Mouse (Mus musculus) liver, embryonic 16.5 days (tissue): ENCODE measurements around the gene Pla2g6. TPM values are rescaled to one million over a fixed set of nuclear protein-coding genes. Genes with fewer than 3 reads are reported as not detected.

Experiments
- ATAC-seq: fragments of 200-750 bp; cut with Nextera tagmentation; 2 replicates; pipeline ENCODE4 v1.8.0; 2017; ENCODE audit warnings: low read depth, mild to moderate bottlenecking, moderate number of reproducible peaks, moderate library complexity
- H3K27ac ChIP-seq: fragments of 300-500 bp; sonication (generic); 2 replicates; pipeline ENCODE4 v1.5.1; 2014; ENCODE audit warnings: mild to moderate bottlenecking, low read length
- H3K27me3 ChIP-seq: fragments of 300-500 bp; sonication (generic); 2 replicates; pipeline ENCODE4 v1.6.1; 2014; ENCODE audit warnings: low read depth, low read length, mixed read lengths; ENCODE audit not compliant: control insufficient read depth, insufficient read depth
- H3K36me3 ChIP-seq: fragments of 300-500 bp; sonication (generic); 2 replicates; pipeline ENCODE4 v1.6.1; 2014; ENCODE audit warnings: mild to moderate bottlenecking; ENCODE audit not compliant: control insufficient read depth, insufficient read depth
- H3K4me1 ChIP-seq: fragments of 300-500 bp; sonication (generic); 2 replicates; pipeline ENCODE4 v1.6.1; 2014; ENCODE audit warnings: low read depth, low read length, mixed read lengths; ENCODE audit not compliant: control insufficient read depth
- H3K4me2 ChIP-seq: fragments of 300-500 bp; sonication (generic); 2 replicates; pipeline ENCODE4 v1.6.1; 2014; ENCODE audit warnings: low read depth, low read length, mixed read lengths
- H3K4me3 ChIP-seq: fragments of 300-500 bp; sonication (generic); 2 replicates; pipeline ENCODE4 v1.5.1; 2014; ENCODE audit warnings: low read depth, mild to moderate bottlenecking, low read length
- H3K9ac ChIP-seq: fragments of 300-500 bp; sonication (generic); 2 replicates; pipeline ENCODE4 v1.6.1; 2014; ENCODE audit warnings: low read depth, low read length
- H3K9me3 ChIP-seq: fragments of 300-500 bp; sonication (generic); replicated peaks from 2 replicates; pipeline ENCODE4 v1.6.1; 2016; ENCODE audit warnings: low read length; ENCODE audit not compliant: control insufficient read depth
- WGBS: fragments of 180-500 bp; shearing (Covaris S2); extraction: QIAGEN DNeasy Blood & Tissue Kit; methylation state at CpG from one replicate; pipeline ENCODE4 v1.1.7; 2014; ENCODE audit not compliant: insufficient replicate concordance; 5-methylcytosine and 5-hydroxymethylcytosine counted together
- polyA plus RNA-seq: library from polyadenylated mRNA; unstranded; fragments of >200 nt; fragmentation: Nextera tagmentation; extraction: Ambion mirVana; gene quantifications from 2 replicates; pipeline ENCODE4 v1.2.1, GENCODE M21; 2015

Gene Pla2g6
- polyA plus RNA-seq, 1 experiment from 2014 or later: 19.5 TPM

DNA sequence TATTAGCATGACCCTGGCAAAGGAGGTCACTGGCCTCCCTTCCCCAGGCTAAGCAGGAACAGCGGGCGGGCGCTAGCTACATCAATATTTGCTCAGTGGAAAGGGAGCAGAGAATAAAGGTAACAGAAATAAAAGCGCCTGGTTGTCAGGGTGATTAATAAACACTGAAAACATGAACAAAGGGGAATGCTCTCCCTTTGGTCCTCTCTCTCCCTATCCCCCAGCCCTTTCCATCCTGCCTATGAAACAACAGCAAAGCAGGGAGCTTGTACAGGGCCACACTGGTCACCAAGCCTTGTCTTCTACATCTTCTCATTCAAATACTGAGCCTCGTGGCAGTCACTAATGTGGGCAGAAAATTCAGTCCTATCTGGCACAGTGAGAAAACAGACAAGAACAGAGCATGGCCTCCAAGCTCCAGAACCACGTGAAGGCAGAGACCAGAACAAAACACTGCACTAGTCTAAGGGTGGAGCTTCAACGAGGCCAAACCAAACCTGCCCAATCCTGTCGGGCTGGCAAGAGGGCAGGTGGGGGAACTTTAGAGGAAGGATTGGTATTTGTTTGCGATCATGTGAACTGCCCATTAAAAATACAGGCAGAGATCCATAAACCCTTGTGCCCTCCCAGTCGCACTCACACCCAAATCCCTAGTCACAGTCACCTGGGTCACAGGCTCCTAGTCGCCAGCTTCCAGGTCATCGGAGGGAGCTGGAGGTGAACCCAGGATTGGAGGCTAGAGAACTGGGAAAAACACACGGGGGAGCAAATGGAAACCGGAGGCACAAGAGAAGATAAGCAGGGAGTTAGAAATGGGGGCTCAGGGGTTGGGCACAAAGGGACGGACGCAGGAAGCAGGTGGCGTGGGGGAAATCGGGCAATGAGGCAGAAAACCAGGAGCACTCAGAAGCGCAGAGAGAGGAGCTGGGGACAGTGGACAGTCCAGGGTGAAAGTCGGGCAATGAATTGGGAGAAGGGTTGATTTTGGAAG, 924 bp downstream of the Pla2g6 start:
- H3K4me2 ChIP-seq: peak overlapping the region; percentile 93
- no peaks in the 10 kb centered on the region for H3K27me3 ChIP-seq
- peak overlapping the region; percentile 79 for H3K4me3 ChIP-seq
- peaks cover 49% of the 10 kb centered on the region for H3K4me1 ChIP-seq
- H3K27ac ChIP-seq: peak overlapping the region; percentile 92
- H3K9me3 ChIP-seq: no peaks in the 10 kb centered on the region
- ATAC-seq: 0 out of 2 replicates have a peak, but pooled peaks have one; percentile 0
- 11% methylated on average over 20 of the region's 20 CpGs for WGBS
- H3K9ac ChIP-seq: peak overlapping the region; percentile 86
- H3K36me3 ChIP-seq: no peaks in the 10 kb centered on the region

DNA sequence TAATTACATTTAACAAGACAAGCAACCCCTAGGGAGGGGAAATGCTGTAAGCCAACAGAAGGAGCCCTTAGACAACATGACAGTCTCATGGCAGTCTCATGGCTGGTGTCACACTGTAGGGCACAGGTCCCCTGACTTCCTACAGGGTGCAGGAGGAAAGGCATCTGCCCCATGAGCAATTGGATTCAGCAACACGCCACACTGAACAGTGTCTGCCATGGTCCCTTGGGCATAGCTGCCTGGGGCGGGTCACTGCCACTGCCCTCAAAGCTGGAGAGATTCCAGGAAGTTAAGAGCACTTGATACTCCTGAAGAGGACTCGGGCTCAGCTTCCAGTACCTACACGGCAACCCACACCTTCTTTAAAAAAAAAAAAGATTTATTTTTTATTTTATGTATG, 1.9 kb downstream of the Pla2g6 start:
- no peaks in the 10 kb centered on the region for H3K27me3 ChIP-seq
- H3K27ac ChIP-seq: peak overlapping the region; percentile 92
- 50% methylated on average over 4 of the region's 4 CpGs for WGBS
- H3K9me3 ChIP-seq: no peaks in the 10 kb centered on the region
- no peak overlapping the region for H3K9ac ChIP-seq
- no peaks in the 10 kb centered on the region for H3K36me3 ChIP-seq
- peaks cover 58% of the 10 kb centered on the region for H3K4me1 ChIP-seq
- H3K4me2 ChIP-seq: peak overlapping the region; percentile 93; the same call in 1 of the 2 replicates
- no peak for ATAC-seq
- H3K4me3 ChIP-seq: no peak overlapping the region

DNA sequence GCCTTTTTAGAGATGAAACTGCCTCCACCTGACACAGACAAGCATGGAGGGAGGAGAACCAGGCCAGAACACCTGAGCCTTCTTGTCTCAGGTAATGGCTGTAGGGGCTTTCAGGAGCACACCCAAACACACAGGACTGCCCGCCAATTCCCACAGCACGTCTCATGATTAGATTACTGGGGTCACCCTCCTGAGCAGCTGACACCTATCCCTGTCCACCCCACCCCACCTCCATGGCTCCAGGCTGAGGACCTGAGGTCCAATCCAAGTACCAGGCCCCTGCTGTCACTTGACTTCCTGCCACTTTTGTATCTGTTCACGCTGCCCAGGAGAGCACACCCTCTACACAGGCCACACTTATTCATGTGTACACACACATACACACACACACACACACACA, 2.4 kb downstream of the Pla2g6 start:
- no peak overlapping the region for H3K9ac ChIP-seq
- 50% methylated on average over 3 of the region's 3 CpGs for WGBS
- no peaks in the 10 kb centered on the region for H3K36me3 ChIP-seq
- H3K27me3 ChIP-seq: no peaks in the 10 kb centered on the region
- H3K27ac ChIP-seq: no peak overlapping the region
- H3K4me3 ChIP-seq: no peak overlapping the region
- no peak for ATAC-seq
- H3K4me1 ChIP-seq: peaks cover 60% of the 10 kb centered on the region
- H3K4me2 ChIP-seq: no peak overlapping the region
- H3K9me3 ChIP-seq: no peaks in the 10 kb centered on the region

DNA sequence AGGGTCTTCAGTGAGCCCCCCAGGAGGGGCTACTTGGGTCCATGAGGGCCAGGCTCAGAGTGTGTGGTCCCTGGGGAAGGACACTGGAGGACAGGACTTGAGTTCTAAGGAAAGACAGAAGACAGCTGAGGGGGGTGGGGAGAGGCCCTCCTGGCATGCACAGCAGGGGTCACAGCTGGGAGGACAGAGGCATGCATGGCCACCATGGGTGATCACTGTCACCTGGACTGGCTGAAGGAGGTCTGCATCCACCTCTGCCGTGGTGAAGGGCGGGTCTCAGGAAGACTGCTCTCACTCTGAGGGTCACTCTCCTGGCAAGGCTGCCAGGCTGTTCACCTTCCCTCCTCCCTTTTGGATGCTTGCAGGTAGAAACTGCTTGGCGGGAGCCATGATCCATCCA, 3.8 kb downstream of the Pla2g6 start:
- H3K9ac ChIP-seq: no peak overlapping the region; the same call in 1 of the 2 replicates
- no peak overlapping the region for H3K4me3 ChIP-seq
- H3K9me3 ChIP-seq: no peaks in the 10 kb centered on the region
- H3K36me3 ChIP-seq: no peaks in the 10 kb centered on the region
- H3K27ac ChIP-seq: peak overlapping the region; percentile 84
- H3K4me2 ChIP-seq: no peak overlapping the region
- WGBS: 67% methylated on average over 3 of the region's 3 CpGs
- H3K27me3 ChIP-seq: no peaks in the 10 kb centered on the region
- no peak for ATAC-seq
- H3K4me1 ChIP-seq: peaks cover 60% of the 10 kb centered on the region

DNA sequence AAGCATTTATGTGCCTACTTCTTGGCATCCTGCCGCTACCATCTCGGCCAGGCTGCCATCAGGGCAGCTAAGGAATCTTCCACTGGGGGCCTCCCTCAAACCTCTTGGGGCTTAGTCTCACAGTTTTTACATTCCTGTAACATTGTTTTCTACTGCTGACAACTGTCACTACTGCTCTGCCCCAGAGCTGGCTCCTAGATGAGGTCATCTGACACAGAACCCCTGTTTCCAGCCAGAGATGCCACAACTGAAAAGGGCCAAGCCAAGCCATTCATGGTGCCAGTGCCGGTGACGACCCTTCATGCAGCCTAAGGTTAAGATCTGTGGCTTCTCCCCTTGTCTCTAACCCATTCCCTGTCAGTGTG, 4.4 kb downstream of the Pla2g6 start:
- H3K4me3 ChIP-seq: no peak overlapping the region
- 64% methylated on average over 4 of the region's 4 CpGs for WGBS
- no peak overlapping the region; the same call in 1 of the 2 replicates for H3K9ac ChIP-seq
- H3K4me2 ChIP-seq: no peak overlapping the region
- no peaks in the 10 kb centered on the region for H3K27me3 ChIP-seq
- ATAC-seq: no peak
- peak overlapping the region; percentile 84 for H3K27ac ChIP-seq
- no peaks in the 10 kb centered on the region for H3K9me3 ChIP-seq
- no peaks in the 10 kb centered on the region for H3K36me3 ChIP-seq
- peaks cover 57% of the 10 kb centered on the region for H3K4me1 ChIP-seq

DNA sequence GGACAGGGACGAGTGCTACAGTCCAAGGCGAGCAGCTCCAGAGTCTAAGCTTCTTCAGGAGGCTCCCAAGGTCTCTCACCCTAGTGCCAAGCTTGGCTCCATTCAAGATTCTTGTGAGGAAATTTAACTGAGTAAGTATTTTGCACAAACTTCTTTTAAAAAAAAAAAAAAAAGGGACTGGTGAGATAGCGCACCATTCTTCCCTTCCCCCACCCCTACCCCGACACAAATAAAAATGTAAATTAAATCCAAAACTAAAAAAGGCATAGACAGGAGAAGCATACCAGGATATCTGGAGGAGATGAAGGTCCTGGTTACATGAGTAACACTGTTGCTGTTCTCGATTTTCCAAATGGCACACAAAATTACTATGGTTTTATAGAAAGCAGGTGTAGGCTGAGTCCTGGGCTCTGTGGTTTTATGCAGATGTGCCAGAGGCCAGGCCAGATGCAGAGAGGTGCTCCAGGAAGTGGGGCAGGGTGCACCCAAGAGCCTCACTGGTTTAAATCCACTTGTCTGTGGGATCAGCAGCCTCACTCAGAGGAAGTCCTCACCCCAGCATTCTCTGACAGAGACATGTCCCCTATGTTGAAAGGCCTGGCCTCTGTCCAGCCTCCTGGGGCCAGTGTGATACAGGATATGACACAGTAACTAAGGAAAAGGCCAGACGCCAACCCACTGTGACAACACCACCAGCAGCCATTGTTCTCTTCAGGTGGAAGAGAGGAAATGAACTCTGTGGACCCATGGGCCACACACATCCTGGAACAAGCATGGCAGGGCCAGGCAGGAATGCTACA, 5.0 kb downstream of the Pla2g6 start:
- Histone ChIP-seq H3K27ac (peak overlapping the region; percentile 84), H3K36me3 (no peaks in the 10 kb centered on the region), H3K4me2 (no peak overlapping the region), H3K4me1 (peaks cover 54% of the 10 kb centered on the region), H3K27me3 (no peaks in the 10 kb centered on the region), H3K9me3 (no peaks in the 10 kb centered on the region), H3K9ac (no peak overlapping the region), H3K4me3 (no peak overlapping the region)
- 40% methylated on average over 6 of the region's 6 CpGs for WGBS
- ATAC-seq: peak; percentile 5; the same call in 1 of the 2 replicates

DNA sequence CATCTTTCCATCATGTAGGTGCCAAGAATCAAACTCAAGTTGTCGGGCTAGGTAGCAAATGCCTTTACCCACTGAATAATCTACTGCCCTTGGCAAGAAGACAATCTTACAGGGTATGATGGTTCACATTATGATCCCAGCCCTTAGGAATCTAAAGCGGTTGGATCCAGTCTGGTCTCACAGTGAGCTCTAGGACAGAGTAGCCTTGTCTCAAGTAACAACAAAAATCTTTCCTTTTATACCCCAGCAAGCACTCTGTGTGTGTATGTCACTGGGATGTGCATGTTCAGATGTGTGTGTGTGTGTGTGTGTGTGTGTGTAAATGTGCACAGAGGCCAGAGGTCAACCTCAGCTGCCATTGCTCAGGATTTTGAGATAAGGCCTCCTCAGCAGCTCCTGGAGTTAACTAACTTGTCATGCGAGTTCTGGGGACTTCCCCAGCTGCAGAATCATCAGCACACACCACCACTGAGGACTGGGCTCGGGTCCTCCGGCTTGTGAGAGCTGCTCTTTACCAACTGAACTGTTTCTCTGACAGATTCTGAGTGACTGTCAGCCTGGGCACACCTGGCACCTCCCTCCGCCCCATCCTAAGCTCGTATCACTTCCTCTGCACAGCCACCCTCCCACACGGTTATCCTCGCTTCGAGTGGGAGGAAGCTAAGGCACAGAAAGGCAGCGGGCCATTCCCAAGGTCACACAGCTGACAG, 5.8 kb downstream of the Pla2g6 start:
- ATAC-seq: no peak
- H3K4me2 ChIP-seq: peak overlapping the region; percentile 26; the same call in 1 of the 2 replicates
- WGBS: 31% methylated on average over 11 of the region's 11 CpGs
- peak overlapping the region; percentile 84 for H3K27ac ChIP-seq
- no peaks in the 10 kb centered on the region for H3K27me3 ChIP-seq
- H3K4me3 ChIP-seq: no peak overlapping the region
- H3K9me3 ChIP-seq: no peaks in the 10 kb centered on the region
- H3K9ac ChIP-seq: 0 out of 2 replicates have a peak overlapping the region, but pooled peaks have one; percentile 16
- H3K4me1 ChIP-seq: peaks cover 53% of the 10 kb centered on the region
- no peaks in the 10 kb centered on the region for H3K36me3 ChIP-seq

DNA sequence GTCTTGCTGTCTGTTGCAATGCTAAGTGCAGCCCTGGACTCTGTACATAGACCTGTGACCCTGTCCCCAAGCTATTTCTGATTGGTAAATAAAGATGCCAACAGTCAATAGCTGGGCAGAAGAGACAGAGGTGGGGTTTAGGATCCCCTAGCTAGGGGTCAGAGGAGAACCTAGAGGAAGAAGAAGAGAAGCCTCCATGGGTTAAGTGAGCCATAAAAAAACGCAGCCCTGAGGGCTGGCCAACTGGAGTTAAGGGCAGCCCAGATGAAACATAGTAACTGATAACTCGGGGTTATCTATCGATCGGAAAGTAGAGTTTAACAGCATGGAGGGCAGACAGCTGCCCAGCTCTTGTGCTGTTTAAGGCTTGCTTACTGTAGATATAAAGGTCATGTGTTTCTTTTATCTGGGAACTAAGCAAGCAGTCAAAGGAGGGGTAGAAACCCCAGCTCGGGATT, 6.4 kb downstream of the Pla2g6 start:
- Histone ChIP-seq H3K27ac (peak overlapping the region; percentile 84), H3K4me2 (peak overlapping the region; percentile 26), H3K36me3 (no peaks in the 10 kb centered on the region), H3K4me3 (no peak overlapping the region), H3K9me3 (no peaks in the 10 kb centered on the region), H3K9ac (0 out of 2 replicates have a peak overlapping the region, but pooled peaks have one; percentile 10), H3K27me3 (no peaks in the 10 kb centered on the region), H3K4me1 (peaks cover 46% of the 10 kb centered on the region)
- 14% methylated on average over 5 of the region's 5 CpGs for WGBS
- ATAC-seq: peak; percentile 80
